Mouse (Mus musculus) spleen, embryonic (tissue): Measurements from ENCODE around the gene Gm21854.
"Not testable (repeated sequence)": the region's sequence is repeated elsewhere in the genome, so short reads cannot be mapped to it uniquely, and the experiment has no call there.

Experiments used
- CTCF ChIA-PET: fragments of 350-600 bp; sonication (Branson Sonifier 250); formaldehyde crosslinking; loops from one replicate; lab custom pipeline; 2022; lab: Charles Lee

The Gm21854 gene

GRCm38 (mm10) chrY:5656686-5657085, at the start of gene Gm21854:
Gene Gm21854 (plus strand): TSS chrY:5656986.
- CTCF ChIA-PET, result not testable (repeated sequence)
